Mouse (Mus musculus) G1E (cell line): ENCODE measurements at regions not wholly inside any gene's neighbourhood (a gene's known extent, or its start where the extent isn't known, plus 50 kb on each side); places are given as distances from the start of the nearest gene placed in this dataset.

Experiments
- CTCF ChIP-seq: IDR thresholded peaks from 2 replicates; pipeline ENCODE4 v1.5.1; 2012; ENCODE audit warnings: low read depth, low read length, inconsistent platforms, mixed read lengths
- GATA1 ChIP-seq: IDR thresholded peaks from 2 replicates; pipeline ENCODE4 v1.6.1; 2012; ENCODE audit warnings: borderline replicate concordance, low read length, inconsistent platforms, mixed read lengths
- GATA2 ChIP-seq: IDR thresholded peaks from 2 replicates; pipeline ENCODE4 v1.6.1; 2012; ENCODE audit warnings: low read depth, low read length, inconsistent platforms, borderline replicate concordance
- POLR2AphosphoS5 ChIP-seq: IDR thresholded peaks from 2 replicates; pipeline ENCODE4 v1.6.1; 2012; ENCODE audit warnings: low read depth, low read length, inconsistent platforms; ENCODE audit not compliant: insufficient replicate concordance
- TAL1 ChIP-seq: conservative IDR thresholded peaks from 2 replicates; pipeline ENCODE4 v1.6.1; 2012; ENCODE audit warnings: low read depth, low read length, inconsistent platforms, mixed read lengths

DNA sequence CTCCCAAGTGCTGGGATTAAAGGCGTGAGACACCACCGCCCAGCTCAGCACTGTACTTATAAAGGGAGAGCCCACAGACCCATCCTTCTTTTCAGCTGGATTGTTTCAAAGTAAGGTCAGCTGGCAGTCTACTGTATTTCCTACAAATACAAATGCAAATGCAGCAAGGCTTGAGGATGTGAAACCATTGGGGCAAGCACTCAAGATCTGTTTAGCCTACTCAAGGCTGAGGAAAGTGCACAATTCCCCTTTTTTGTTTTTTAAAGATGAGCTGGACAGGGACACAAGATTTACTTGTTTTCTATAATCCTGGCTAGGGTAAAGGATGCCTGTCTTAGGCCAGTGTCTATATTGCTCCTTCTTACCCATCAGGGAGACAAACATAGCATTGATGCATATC, 212.0 kb downstream of the Il15 start:
- TF ChIP-seq TAL1 (no peak), CTCF (no peak), GATA1 (no peak), POLR2AphosphoS5 (no peak), GATA2 (no peak)
